Mouse (Mus musculus) lung, postnatal 4 days (tissue): Measurements from ENCODE around the gene Ppan.

Source experiments
- DNase-seq, 2 experiments: peaks; one replicate each; pipeline ENCODE4 v3.0.0; 2021

The Ppan gene

GRCm38 (mm10) chr9:20879097-20879792 is 8.7 kb upstream of the Ppan start, which contains the start of gene Angptl6:
Gene Angptl6 (minus strand): TSS chr9:20879727.
- no peak for DNase-seq

- no peak for DNase-seq
These were observed 1.4 kb upstream of the Ppan start for GRCm38 (mm10) chr9:20886563-20886962.

- DNase-seq = no peak
These were observed 784 bp upstream of the Ppan start for GRCm38 (mm10) chr9:20887191-20887590.

GRCm38 (mm10) chr9:20888386-20888765 is 401 bp downstream of the Ppan start:
- no peak for DNase-seq

GRCm38 (mm10) chr9:20889185-20890141 is 1.5 kb downstream of the Ppan start:
- no peak for DNase-seq

GRCm38 (mm10) chr9:20890411-20890810 is 2.4 kb downstream of the Ppan start:
- no peak for DNase-seq

- DNase-seq = no peak
These were observed 3.5 kb downstream of the Ppan start for GRCm38 (mm10) chr9:20891339-20892103.

- no peak for DNase-seq
These were observed 4.2 kb downstream of the Ppan start for GRCm38 (mm10) chr9:20892104-20892653.

GRCm38 (mm10) chr9:20893069-20893468 is 5.1 kb downstream of the Ppan start:
- DNase-seq = no peak

GRCm38 (mm10) chr9:20893590-20894343 is 5.8 kb downstream of the Ppan start:
- no peak for DNase-seq

- no peak for DNase-seq
These were observed 6.7 kb downstream of the Ppan start for GRCm38 (mm10) chr9:20894629-20895028.

GRCm38 (mm10) chr9:20895382-20895781 is 7.4 kb downstream of the Ppan start:
- DNase-seq = no peak

GRCm38 (mm10) chr9:20897736-20898510 is 9.9 kb downstream of the Ppan start:
- no peak for DNase-seq

- peak; percentile 90 for DNase-seq
These were observed 10.6 kb downstream of the Ppan start, which contains the start of gene Eif3g for GRCm38 (mm10) chr9:20898511-20899073. Gene Eif3g (minus strand): TSS chr9:20898623.

GRCm38 (mm10) chr9:20901466-20902173 is 13.6 kb downstream of the Ppan start:
- DNase-seq = peak in 1 of 2 experiments; percentile 58

- no peak for DNase-seq
These were observed 14.2 kb downstream of the Ppan start for GRCm38 (mm10) chr9:20902174-20902491.

GRCm38 (mm10) chr9:20909948-20910347 is 22.0 kb downstream of the Ppan start:
- DNase-seq = no peak

GRCm38 (mm10) chr9:20916160-20916559 is 28.2 kb downstream of the Ppan start:
- DNase-seq = peak in 1 of 2 experiments; percentile 55

GRCm38 (mm10) chr9:20923258-20923657 is 35.3 kb downstream of the Ppan start:
- no peak for DNase-seq
